Mouse (Mus musculus): ENCODE data around the gene Lrrk1.

The Lrrk1 gene

DNA sequence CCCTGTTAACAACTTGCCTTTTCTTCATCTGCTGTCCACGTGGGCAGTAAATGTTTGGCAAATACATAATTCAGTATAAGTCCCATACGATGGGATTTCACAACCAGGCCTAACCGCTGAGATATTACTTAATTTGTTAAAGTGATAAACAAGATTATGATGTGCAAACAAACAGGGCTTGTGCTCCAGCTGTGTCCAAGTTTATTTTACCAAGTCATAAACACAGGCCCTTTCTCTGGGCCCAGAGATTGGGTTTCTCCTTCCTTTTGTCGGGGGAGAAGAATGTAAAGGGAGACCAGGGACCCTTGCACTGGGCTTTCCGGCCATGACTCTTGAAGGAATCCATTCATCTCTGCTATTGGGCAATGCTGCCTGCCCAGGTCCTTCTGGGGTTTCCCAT, 129.2 kb downstream of the Lrrk1 start:
- in situ Hi-C loops (cut with MboI, MseI) = loop anchor here (25.0 kb wide), 1 partner anchor 147 kb away; the partner anchor contains the start of gene Chsy1

DNA sequence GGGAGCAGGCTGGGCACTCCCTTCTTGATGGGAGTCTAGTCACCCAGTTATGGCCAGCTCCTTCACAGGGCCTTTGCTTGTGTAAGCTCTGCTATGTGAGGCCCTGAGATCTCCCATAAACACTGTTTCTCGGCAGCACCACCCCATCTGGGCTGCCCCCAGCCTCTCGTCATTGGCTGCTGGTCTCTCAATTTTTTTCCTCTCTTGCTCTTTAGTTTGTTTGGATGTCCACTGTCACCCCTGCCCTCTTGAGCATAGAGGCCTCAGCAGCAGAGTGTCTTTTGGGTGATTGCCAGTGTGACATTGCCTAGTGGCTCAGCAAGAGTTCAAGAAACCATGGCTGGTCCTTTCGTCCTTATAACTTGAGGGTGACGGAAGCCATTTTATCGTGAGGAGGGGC, 130.9 kb downstream of the Lrrk1 start:
- in situ Hi-C loops (cut with MboI, MseI) = loop anchor here (25.0 kb wide), 1 partner anchor 145 kb away; the partner anchor contains the start of gene Chsy1

- in situ Hi-C loops (cut with MboI, MseI) = loop anchor here (25.0 kb wide), 1 partner anchor 144 kb away; the partner anchor contains the start of gene Chsy1
Measured at GRCm38 (mm10) chr7:66256441-66256840, 131.7 kb downstream of the Lrrk1 start.

- in situ Hi-C loops (cut with MboI, MseI) = loop anchor here (25.0 kb wide), 1 partner anchor 143 kb away; the partner anchor contains the start of gene Chsy1
Measured at GRCm38 (mm10) chr7:66254993-66255392, 133.2 kb downstream of the Lrrk1 start.

GRCm38 (mm10) chr7:66253975-66254651, 134.0 kb downstream of the Lrrk1 start:
- in situ Hi-C loops (cut with MboI, MseI) = loop anchor here (25.0 kb wide), 1 partner anchor 142 kb away; the partner anchor contains the start of gene Chsy1

- in situ Hi-C loops (cut with MboI, MseI) = loop anchor here (25.0 kb wide), 1 partner anchor 138 kb away; the partner anchor contains the start of gene Chsy1
Measured at GRCm38 (mm10) chr7:66250030-66250429, 138.1 kb downstream of the Lrrk1 start.

DNA sequence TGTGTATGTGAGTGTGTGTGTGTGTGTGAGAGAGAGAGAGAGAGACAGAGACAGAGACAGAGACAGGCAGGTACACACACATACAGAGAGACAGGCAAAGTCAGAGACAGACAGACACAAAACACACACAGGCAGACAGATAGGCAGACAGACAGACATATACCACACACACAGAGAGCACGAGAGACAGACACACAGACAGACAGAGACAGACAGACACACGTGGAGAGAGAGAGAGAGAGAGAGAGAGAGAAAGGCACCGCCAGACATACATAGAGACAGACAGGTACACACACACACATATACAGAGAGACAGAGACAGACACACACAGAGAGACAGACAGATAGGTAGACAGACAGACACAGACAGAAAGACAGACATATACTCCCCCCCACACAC, 138.7 kb downstream of the Lrrk1 start:
- in situ Hi-C loops (cut with MboI, MseI) = loop anchor here (5.0 kb wide), 1 partner anchor 62 kb away; no protein-coding TSS in a partner anchor

- in situ Hi-C loops (cut with MboI, MseI) = loop anchor here (5.0 kb wide), 1 partner anchor 62 kb away; no protein-coding TSS in a partner anchor
Measured at GRCm38 (mm10) chr7:66249020-66249419, 139.1 kb downstream of the Lrrk1 start.

- in situ Hi-C loops (cut with MboI, MseI) = loop anchor here (5.0 kb wide), 1 partner anchor 61 kb away; no protein-coding TSS in a partner anchor
Measured at GRCm38 (mm10) chr7:66248270-66248669, 139.9 kb downstream of the Lrrk1 start.

- in situ Hi-C loops (cut with MboI, MseI) = loop anchor here (5.0 kb wide), 1 partner anchor 60 kb away; no protein-coding TSS in a partner anchor
Measured at GRCm38 (mm10) chr7:66247274-66248021, 140.7 kb downstream of the Lrrk1 start.

GRCm38 (mm10) chr7:66246716-66247235, 141.4 kb downstream of the Lrrk1 start:
- in situ Hi-C loops (cut with MboI, MseI) = loop anchor here (5.0 kb wide), 1 partner anchor 59 kb away; no protein-coding TSS in a partner anchor

GRCm38 (mm10) chr7:66245646-66246045, 142.5 kb downstream of the Lrrk1 start:
- in situ Hi-C loops (cut with MboI, MseI) = loop anchor here (5.0 kb wide), 1 partner anchor 58 kb away; no protein-coding TSS in a partner anchor

GRCm38 (mm10) chr7:66243766-66244325, 144.3 kb downstream of the Lrrk1 start:
- in situ Hi-C loops (cut with MboI, MseI) = no loop called here

- in situ Hi-C loops (cut with MboI, MseI) = no loop called here
Measured at GRCm38 (mm10) chr7:66241855-66242412, 146.2 kb downstream of the Lrrk1 start.

DNA sequence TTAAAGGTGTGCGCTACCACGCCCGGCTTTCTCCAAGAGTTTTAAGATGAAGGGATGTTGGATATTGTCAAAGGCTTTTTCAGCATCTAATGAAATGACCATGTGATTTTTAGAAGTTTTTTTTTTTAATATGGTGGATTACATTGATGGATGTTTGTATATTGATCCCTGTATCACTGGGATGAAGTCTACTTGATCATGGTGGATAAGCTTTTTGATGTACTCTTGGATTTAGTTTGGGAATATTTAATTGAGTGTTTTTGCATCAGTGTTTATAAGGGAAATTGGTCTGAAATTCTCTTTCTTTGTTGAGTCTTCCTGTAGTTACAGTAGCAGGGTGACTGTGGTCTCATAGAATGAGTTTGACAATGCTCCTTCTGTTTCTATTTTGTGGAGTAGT, 150.0 kb downstream of the Lrrk1 start:
- in situ Hi-C loops (cut with MboI, MseI) = no loop called here

DNA sequence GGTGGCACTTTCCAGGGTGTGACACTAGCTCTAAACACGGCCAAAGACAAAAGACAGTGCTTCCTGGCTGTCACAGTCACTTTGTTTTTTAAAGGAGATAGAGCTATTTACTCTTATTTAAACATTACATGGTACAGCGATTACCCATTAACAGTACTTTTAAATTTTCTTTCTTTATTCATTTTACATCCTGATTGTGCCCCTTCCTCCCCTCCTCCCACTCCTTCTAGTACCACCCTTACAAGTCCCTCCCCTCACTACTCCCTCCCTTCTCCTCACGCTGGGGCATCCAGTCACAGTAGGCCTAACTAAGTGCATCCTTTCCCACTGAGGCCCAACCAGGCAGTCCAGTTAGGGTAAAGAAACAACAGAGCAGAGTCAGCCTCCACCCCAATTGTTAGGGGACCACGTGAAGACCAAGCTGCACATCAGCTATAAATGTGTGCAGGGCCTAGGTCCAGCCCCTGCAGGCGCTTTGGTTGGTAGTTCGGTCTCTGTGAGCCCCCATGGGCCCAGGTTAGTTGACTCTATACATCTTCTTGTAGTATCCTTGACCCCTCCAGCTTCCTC, 154.1 kb downstream of the Lrrk1 start:
- in situ Hi-C loops (cut with MboI, MseI) = no loop called here

- in situ Hi-C loops (cut with MboI, MseI) = no loop called here
Measured at GRCm38 (mm10) chr7:66233141-66233946, 154.8 kb downstream of the Lrrk1 start.

DNA sequence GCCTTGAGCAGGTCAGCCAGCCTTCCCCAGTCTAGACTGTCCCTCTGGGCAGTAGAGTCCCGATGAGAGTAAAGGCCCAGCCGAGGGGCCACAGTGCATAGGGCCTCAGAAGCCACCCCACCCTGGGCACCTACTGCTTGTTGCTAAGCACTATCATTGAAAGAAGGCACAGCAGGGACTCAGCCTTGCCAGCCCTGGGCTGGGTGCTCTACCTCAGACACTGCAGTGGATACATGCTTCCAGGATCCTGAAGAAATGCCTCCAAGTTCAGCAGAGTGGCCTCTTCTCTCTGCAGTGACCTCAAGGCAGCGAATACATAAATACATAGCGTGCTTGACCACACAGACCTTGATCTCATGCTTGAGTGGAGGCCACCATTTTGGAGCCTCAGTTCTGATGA, 156.3 kb downstream of the Lrrk1 start:
- in situ Hi-C loops (cut with MboI, MseI) = no loop called here

GRCm38 (mm10) chr7:66230638-66231550, 157.3 kb downstream of the Lrrk1 start:
- in situ Hi-C loops (cut with MboI, MseI) = no loop called here

Data from T-helper 1 cell (primary cell).